Mouse (Mus musculus): Measurements from ENCODE around the gene Sde2. TPM values are rescaled to one million over a fixed set of nuclear protein-coding genes. Genes with fewer than 3 reads are reported as not detected.
A peak's percentile ranks its signal among the peaks of the same experiment; 100 is the strongest.

The Sde2 gene
- total RNA-seq, 1 experiment from 2014 or later = 26.0 TPM

GRCm38 (mm10) chr1:180888556-180889042 lies 37.7 kb downstream of the Sde2 start:
- peak; percentile 61 for DNase-seq

- no peak for DNase-seq
Observed at GRCm38 (mm10) chr1:180889172-180889571, 38.2 kb downstream of the Sde2 start.

- DNase-seq = no peak
Observed at GRCm38 (mm10) chr1:180889841-180890240, 38.9 kb downstream of the Sde2 start.

- no peak for DNase-seq
Observed at GRCm38 (mm10) chr1:180892808-180893207, 41.9 kb downstream of the Sde2 start, which contains the start of gene Lefty2. Gene Lefty2 (plus strand): TSS chr1:180893108.

GRCm38 (mm10) chr1:180894088-180894987 lies 43.4 kb downstream of the Sde2 start:
- peak; percentile 35 for DNase-seq

- no peak for DNase-seq
Observed at GRCm38 (mm10) chr1:180901107-180901506, 50.2 kb downstream of the Sde2 start.

GRCm38 (mm10) chr1:180902915-180903314 lies 52.0 kb downstream of the Sde2 start:
- no peak for DNase-seq

GRCm38 (mm10) chr1:180903666-180904038 lies 52.7 kb downstream of the Sde2 start:
- no peak for DNase-seq

GRCm38 (mm10) chr1:180904039-180904814 lies 53.3 kb downstream of the Sde2 start, which contains the start of gene Pycr2:
Gene Pycr2 (plus strand): TSS chr1:180904293.
- peak; percentile 95 for DNase-seq

GRCm38 (mm10) chr1:180904815-180905080 lies 53.8 kb downstream of the Sde2 start:
- DNase-seq = no peak

- DNase-seq = no peak
Observed at GRCm38 (mm10) chr1:180905307-180905706, 54.4 kb downstream of the Sde2 start.

GRCm38 (mm10) chr1:180905876-180906275 lies 54.9 kb downstream of the Sde2 start:
- DNase-seq = no peak

- no peak for DNase-seq
Observed at GRCm38 (mm10) chr1:180906461-180907147, 55.7 kb downstream of the Sde2 start.

GRCm38 (mm10) chr1:180911138-180911537 lies 60.2 kb downstream of the Sde2 start:
- no peak for DNase-seq

- no peak for DNase-seq
Observed at GRCm38 (mm10) chr1:180911653-180912287, 60.8 kb downstream of the Sde2 start.

- no peak for DNase-seq
Observed at GRCm38 (mm10) chr1:180912792-180913191, 61.9 kb downstream of the Sde2 start.

- no peak for DNase-seq
Observed at GRCm38 (mm10) chr1:180913797-180914196, 62.9 kb downstream of the Sde2 start.

- DNase-seq = no peak
Observed at GRCm38 (mm10) chr1:180916425-180916824, 65.5 kb downstream of the Sde2 start.

- DNase-seq = no peak
Observed at GRCm38 (mm10) chr1:180917053-180917452, 66.1 kb downstream of the Sde2 start.

Measured in adrenal gland, postnatal 25 days (tissue).